Mouse (Mus musculus) heart, postnatal 0 days (tissue): ENCODE measurements at regions not wholly inside any gene's neighbourhood (a gene's known extent, or its start where the extent isn't known, plus 50 kb on each side); places are given as distances from the start of the nearest gene placed in this dataset.

ENCODE experiments used
- CTCF ChIP-seq: IDR thresholded peaks from 2 replicates; pipeline ENCODE4 v1.5.1; 2016; ENCODE audit warnings: antibody characterized with exemption, control low read depth, low read depth
- EP300 ChIP-seq: IDR thresholded peaks from 2 replicates; pipeline ENCODE4 v1.6.1; 2016; ENCODE audit warnings: antibody characterized with exemption, low read depth

- TF ChIP-seq EP300 (no peak), CTCF (no peak)
Measured at GRCm38 (mm10) chr14:19208507-19208906, 210.2 kb downstream of the Gm21738 start.
